In the genomic region with DNA sequence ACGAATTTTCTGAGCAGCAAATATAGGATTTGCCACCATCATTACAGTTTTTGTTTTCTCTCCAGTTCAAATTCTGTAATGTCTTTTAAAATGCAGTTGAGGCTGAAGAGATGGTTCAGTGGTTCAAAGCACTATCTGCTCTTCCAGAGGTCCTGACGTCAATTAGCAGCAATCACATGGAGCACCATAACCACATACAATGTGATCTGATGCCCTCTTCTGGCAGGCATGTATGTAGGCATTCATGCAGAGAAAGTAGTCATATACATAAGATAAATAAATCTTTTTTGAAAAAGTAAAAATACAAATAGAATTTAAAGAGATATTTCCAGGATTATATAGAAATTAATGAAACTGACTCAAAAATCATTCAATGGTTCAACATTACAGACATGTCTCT, we compare ENCODE assay signal across 19 mouse cellular contexts. TPM values are rescaled to one million over a fixed set of nuclear protein-coding genes. Genes with fewer than 3 reads are reported as not detected.
A peak's percentile ranks its signal among the peaks of the same experiment; 100 is the strongest.
DNase-seq lines count a peak whose midpoint lies in the region; ATAC-seq and TF ChIP-seq lines count a peak whose summit lies in the region.
"Had no signal": no experiment of that assay in that cellular context is flagged by ENCODE, and none has a peak within 500 bp of the region (broad histone marks: within the 10 kb centered on the region; RNA-seq: fewer than 3 reads in every experiment).

No protein-coding gene starts in this region.

- no peak overlapping the region for H3K4me2 ChIP-seq in heart, postnatal 0 days (ENCODE audit: low read depth, low read length)
- H3K4me2 ChIP-seq in lung, embryonic 14.5 days = no peak overlapping the region
- no peak overlapping the region for H3K4me2 ChIP-seq in stomach, postnatal 0 days (replicated peaks; ENCODE audit: low read depth)
- H3K4me2 ChIP-seq in midbrain, embryonic 14.5 days (ENCODE audit: low read length) = no peak overlapping the region
- H3K4me2 ChIP-seq: heart, embryonic 15.5 days; hindbrain, embryonic 12.5 days had no signal

- H3K36me3 ChIP-seq in heart, postnatal 0 days (replicated peaks; ENCODE audit: control insufficient read depth, insufficient read depth, low read length) = no peaks in the 10 kb centered on the region
- no peaks in the 10 kb centered on the region for H3K36me3 ChIP-seq in lung, embryonic 14.5 days (ENCODE audit: insufficient read depth)
- no peaks in the 10 kb centered on the region for H3K36me3 ChIP-seq in stomach, postnatal 0 days (ENCODE audit: control insufficient read depth, insufficient read depth, low read length)
- no peaks in the 10 kb centered on the region for H3K36me3 ChIP-seq in midbrain, embryonic 14.5 days (ENCODE audit: control insufficient read depth, insufficient read depth, low read length)
- H3K36me3 ChIP-seq: heart, embryonic 15.5 days; hindbrain, embryonic 12.5 days had no signal

- POLR2A ChIA-PET in Patski (lab: Charles Lee) = no interaction called here

- DNase-seq in heart, postnatal 0 days (ENCODE audit: low spot score) = no peak
- DNase-seq in heart, postnatal 36 days = no peak
- DNase-seq in lung, embryonic 14.5 days = peak; percentile 10
- DNase-seq in lung, adult 2 months = no peak
- DNase-seq in Patski (ENCODE audit: low read depth, low spot score) (no peak), adipocyte (ENCODE audit: low spot score) (no peak)
- no peak for DNase-seq in stomach, postnatal 0 days (ENCODE audit: low spot score)
- no peak for DNase-seq in midbrain, embryonic 14.5 days
- DNase-seq: cerebellum, adult 8-10 months; gastrocnemius, postnatal 25 days; right cerebral cortex, postnatal 14 days; spleen, adult 18-20 months; thymus, adult 18-20 months; thymus, postnatal 4 days had no signal

- CTCF ChIA-PET in Patski (lab: Charles Lee) = no interaction called here

- no peaks in the 10 kb centered on the region for H3K9me3 ChIP-seq in heart, postnatal 0 days (replicated peaks; ENCODE audit: control insufficient read depth, low read length)
- no peaks in the 10 kb centered on the region for H3K9me3 ChIP-seq in lung, embryonic 14.5 days (ENCODE audit: low read depth, low read length)
- H3K9me3 ChIP-seq in stomach, postnatal 0 days (ENCODE audit: control insufficient read depth, low read length) = no peaks in the 10 kb centered on the region
- no peaks in the 10 kb centered on the region for H3K9me3 ChIP-seq in midbrain, embryonic 14.5 days (ENCODE audit: control insufficient read depth, low read length)
- H3K9me3 ChIP-seq: heart, embryonic 15.5 days; hindbrain, embryonic 12.5 days had no signal

- TF ChIP-seq EP300 in heart, postnatal 0 days (IDR thresholded peaks at IDR 0.05; ENCODE audit: low read depth) = no peak
- no peak for TF ChIP-seq EP300 in stomach, postnatal 0 days (optimal IDR thresholded peaks at IDR 0.05)

- in situ Hi-C loops in Patski (cut with MboI; ENCODE audit: low pct_unique_long_range_greater_than_20kb) = no loop called here

- H3K9ac ChIP-seq in heart, postnatal 0 days (replicated peaks; ENCODE audit: low read depth, low read length) = no peak overlapping the region
- no peak overlapping the region for H3K9ac ChIP-seq in lung, embryonic 14.5 days
- H3K9ac ChIP-seq in stomach, postnatal 0 days (ENCODE audit: low read length) = no peak overlapping the region
- H3K9ac ChIP-seq in midbrain, embryonic 14.5 days (replicated peaks; ENCODE audit: low read length) = no peak overlapping the region
- H3K9ac ChIP-seq: heart, embryonic 15.5 days; hindbrain, embryonic 12.5 days had no signal

- no peak overlapping the region for H3K4me3 ChIP-seq in heart, postnatal 0 days (ENCODE audit: low read depth, low read length)
- H3K4me3 ChIP-seq in lung, embryonic 14.5 days (ENCODE audit: low read depth, low read length) = no peak overlapping the region
- H3K4me3 ChIP-seq in lung, adult 2 months (replicated peaks; ENCODE audit: extremely low read depth, low read depth, low read length) = no peak overlapping the region
- H3K4me3 ChIP-seq in stomach, postnatal 0 days (ENCODE audit: low read depth, low read length) = no peak overlapping the region
- H3K4me3 ChIP-seq in midbrain, embryonic 14.5 days (replicated peaks; ENCODE audit: low read depth, low read length) = no peak overlapping the region
- H3K4me3 ChIP-seq: erythroblast, embryonic 14.5 days; heart, embryonic 15.5 days; hindbrain, embryonic 12.5 days had no signal

- ATAC-seq in heart, postnatal 0 days (ENCODE audit: insufficient read depth, low read depth) = no peak
- no peak for ATAC-seq in lung, embryonic 14.5 days (ENCODE audit: insufficient read depth)
- no peak for ATAC-seq in Patski
- no peak for ATAC-seq in stomach, postnatal 0 days (ENCODE audit: low FRiP score, low TSS enrichment)
- ATAC-seq in midbrain, embryonic 14.5 days (ENCODE audit: low FRiP score, low TSS enrichment) = no peak
- ATAC-seq: forebrain, embryonic 14.5 days had no signal

- intact Hi-C loops in heart, postnatal 36 days (cut with DNase I) = no loop called here

- TF ChIP-seq CTCF in heart, postnatal 0 days (IDR thresholded peaks at IDR 0.05; ENCODE audit: low read depth) = 0 out of 2 replicates have a peak, but pooled peaks have one; percentile 12
- peak; percentile 34 for TF ChIP-seq CTCF in lung, embryonic 14.5 days (IDR thresholded peaks at IDR 0.05; ENCODE audit: low read depth)
- no peak for TF ChIP-seq CTCF in lung, adult 2 months (IDR thresholded peaks at IDR 0.05; ENCODE audit: insufficient read depth, low read length)
- TF ChIP-seq CTCF in Patski (IDR thresholded peaks at IDR 0.05) = peak; percentile 34
- peak; percentile 41 for TF ChIP-seq CTCF in stomach, postnatal 0 days (IDR thresholded peaks at IDR 0.05; ENCODE audit: low read depth)

- no peak for TF ChIP-seq POLR2A in lung, adult 2 months (IDR thresholded peaks at IDR 0.05; ENCODE audit: borderline replicate concordance, extremely low read depth, low read depth, low read length)

- H3K4me1 ChIP-seq in heart, postnatal 0 days (ENCODE audit: control insufficient read depth, insufficient read depth) = no peaks in the 10 kb centered on the region
- no peaks in the 10 kb centered on the region for H3K4me1 ChIP-seq in lung, embryonic 14.5 days (ENCODE audit: insufficient read depth)
- no peaks in the 10 kb centered on the region for H3K4me1 ChIP-seq in lung, adult 2 months (ENCODE audit: control insufficient read depth, insufficient read depth, low read length)
- H3K4me1 ChIP-seq in stomach, postnatal 0 days (replicated peaks; ENCODE audit: control insufficient read depth, insufficient read depth) = no peaks in the 10 kb centered on the region
- no peaks in the 10 kb centered on the region for H3K4me1 ChIP-seq in midbrain, embryonic 14.5 days (ENCODE audit: control insufficient read depth, insufficient read depth, low read length)
- H3K4me1 ChIP-seq: heart, embryonic 15.5 days; hindbrain, embryonic 12.5 days had no signal

- H3K27ac ChIP-seq in heart, postnatal 0 days (ENCODE audit: low read depth) = no peak overlapping the region
- no peak overlapping the region for H3K27ac ChIP-seq in lung, embryonic 14.5 days (ENCODE audit: low read depth)
- H3K27ac ChIP-seq in stomach, postnatal 0 days (replicated peaks) = no peak overlapping the region
- no peak overlapping the region for H3K27ac ChIP-seq in midbrain, embryonic 14.5 days (replicated peaks; ENCODE audit: low read depth, low read length)
- H3K27ac ChIP-seq: heart, embryonic 15.5 days; hindbrain, embryonic 12.5 days had no signal

- WGBS in heart, postnatal 0 days = 49% methylated on average over 2 of the region's 2 CpGs
- WGBS in lung, embryonic 14.5 days = 52% methylated on average over 2 of the region's 2 CpGs
- WGBS in lung, adult 2 months = 60% methylated on average over 2 of the region's 2 CpGs
- 55% methylated on average over 2 of the region's 2 CpGs for WGBS in stomach, postnatal 0 days
- WGBS in midbrain, embryonic 14.5 days = 60% methylated on average over 2 of the region's 2 CpGs

- no peaks in the 10 kb centered on the region for H3K27me3 ChIP-seq in heart, postnatal 0 days (ENCODE audit: control insufficient read depth, insufficient read depth, low read length)
- H3K27me3 ChIP-seq in lung, embryonic 14.5 days (ENCODE audit: insufficient read depth, low read length) = no peaks in the 10 kb centered on the region
- H3K27me3 ChIP-seq in Patski = no peaks in the 10 kb centered on the region
- H3K27me3 ChIP-seq in stomach, postnatal 0 days (ENCODE audit: control insufficient read depth, insufficient read depth, low read length) = no peaks in the 10 kb centered on the region
- H3K27me3 ChIP-seq in midbrain, embryonic 14.5 days (ENCODE audit: control insufficient read depth, insufficient read depth, low read length) = no peaks in the 10 kb centered on the region
- H3K27me3 ChIP-seq: heart, embryonic 15.5 days; hindbrain, embryonic 12.5 days had no signal

RNA-seq across cellular contexts. Expression of a gene that starts 7.1 kb away (rescaled TPM):
- total RNA-seq in heart, postnatal 0 days (2014; rRNA removed; ENCODE audit: low replicate concordance) = 0.39 and 0.69 TPM in 2 replicates
- polyA plus RNA-seq in heart, postnatal 0 days (2015; fragmentation: Nextera tagmentation; extraction: Ambion mirVana) = 2.9 and 3.3 TPM in 2 replicates
- total RNA-seq in heart, postnatal 36 days (2021) = 1 to 10 TPM; 1.0 to 1.1 TPM
- 8.7 and 9.2 TPM in 2 replicates for polyA plus RNA-seq in lung, embryonic 14.5 days (2014; fragmentation: Nextera tagmentation; extraction: Ambion mirVana)
- polyA plus RNA-seq in lung, adult 2 months (2012; rRNA removed) = 0.09 and 0.22 TPM in 2 replicates
- polyA plus RNA-seq in Patski (2021) = 4.9 TPM
- 3.6 and 3.8 TPM in 2 replicates for polyA plus RNA-seq in stomach, postnatal 0 days (2015; fragmentation: Nextera tagmentation; extraction: Ambion mirVana)
- polyA plus RNA-seq in midbrain, embryonic 14.5 days (2014; fragmentation: Nextera tagmentation; extraction: Ambion mirVana) = 1.9 and 4.2 TPM in 2 replicates
- total RNA-seq: neutrophil, adult 5-6 weeks had no signal
- polyA plus RNA-seq: erythroblast, embryonic 14.5 days had no signal
